Mouse (Mus musculus): Measurements from ENCODE around the gene Srsf12. TPM values are rescaled to one million over a fixed set of nuclear protein-coding genes. Genes with fewer than 3 reads are reported as not detected.

Gene Srsf12
- 0.15 TPM in 1 of 2 replicates, not detected in the other for polyA plus RNA-seq (2012; rRNA removed)

GRCm38 (mm10) chr4:33208881-33209841 lies at the start of gene Srsf12:
Gene Srsf12 (plus strand): TSS chr4:33208991.
- peaks cover 14% of the 10 kb centered on the region for H3K4me1 ChIP-seq (ENCODE audit: control insufficient read depth, insufficient read depth, insufficient read length, low read length)
- no peak within 1 kb of the TSS for H3K27ac ChIP-seq (ENCODE audit: insufficient read depth, low read depth, low read length)
- TF ChIP-seq POLR2A (IDR thresholded peaks at IDR 0.05; ENCODE audit: low read depth, low read length): no peak
- no peak for TF ChIP-seq CTCF (IDR thresholded peaks at IDR 0.05; ENCODE audit: extremely low read depth, insufficient read length, insufficient replicate concordance, low read depth, low read length)
- peaks cover 9% of the 10 kb centered on the region; the same call in 1 of the 2 replicates for H3K27me3 ChIP-seq (ENCODE audit: control insufficient read depth, insufficient read depth, low read length)
- H3K4me3 ChIP-seq (ENCODE audit: low read depth, low read length): peak within 1 kb of the TSS; percentile 63
- 3% methylated on average over 65 of the region's 65 CpGs for WGBS
- no peaks in the 10 kb centered on the region for H3K36me3 ChIP-seq (ENCODE audit: control insufficient read depth, insufficient read depth, low read length)

- Histone ChIP-seq H3K4me1 (ENCODE audit: control insufficient read depth, insufficient read depth, insufficient read length, low read length) (no peaks in the 10 kb centered on the region), H3K4me3 (ENCODE audit: low read depth, low read length) (no peak overlapping the region), H3K27me3 (ENCODE audit: control insufficient read depth, insufficient read depth, low read length) (no peaks in the 10 kb centered on the region), H3K36me3 (ENCODE audit: control insufficient read depth, insufficient read depth, low read length) (no peaks in the 10 kb centered on the region; the same call in 1 of the 2 replicates), H3K27ac (ENCODE audit: insufficient read depth, low read depth, low read length) (no peak overlapping the region)
- 85% methylated on average over 5 of the region's 5 CpGs for WGBS
- no peak for TF ChIP-seq CTCF (IDR thresholded peaks at IDR 0.05; ENCODE audit: extremely low read depth, insufficient read length, insufficient replicate concordance, low read depth, low read length)
- TF ChIP-seq POLR2A (IDR thresholded peaks at IDR 0.05; ENCODE audit: low read depth, low read length): no peak
These were observed 25.3 kb upstream of the Srsf12 start for GRCm38 (mm10) chr4:33183477-33183876.

DNA sequence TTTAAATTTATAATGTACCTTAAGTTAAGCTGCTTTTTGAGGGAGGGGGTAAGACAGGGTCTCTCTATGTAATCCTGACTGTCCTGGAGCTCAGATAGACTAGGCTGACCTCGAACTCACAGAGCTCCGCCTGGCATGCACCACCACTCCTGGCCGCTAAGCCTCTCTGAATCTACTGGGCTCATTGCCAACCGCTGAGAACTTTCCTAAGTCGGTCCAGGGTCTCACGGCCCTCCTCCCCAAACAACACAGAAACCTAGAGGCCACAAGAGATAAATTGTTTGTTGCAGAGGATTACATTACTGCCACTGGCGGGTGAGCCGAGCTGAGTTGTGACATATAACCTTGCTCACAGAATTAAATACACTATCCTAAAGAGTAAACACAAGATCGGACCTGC lies 20.6 kb upstream of the Srsf12 start:
- H3K36me3 ChIP-seq (ENCODE audit: control insufficient read depth, insufficient read depth, low read length): no peaks in the 10 kb centered on the region
- peaks cover 2% of the 10 kb centered on the region; the same call in 1 of the 2 replicates for H3K27me3 ChIP-seq (ENCODE audit: control insufficient read depth, insufficient read depth, low read length)
- WGBS: 14% methylated on average over 9 of the region's 9 CpGs
- no peak overlapping the region for H3K27ac ChIP-seq (ENCODE audit: insufficient read depth, low read depth, low read length)
- H3K4me1 ChIP-seq (ENCODE audit: control insufficient read depth, insufficient read depth, insufficient read length, low read length): no peaks in the 10 kb centered on the region; the same call in 1 of the 2 replicates
- TF ChIP-seq POLR2A (IDR thresholded peaks at IDR 0.05; ENCODE audit: low read depth, low read length): no peak
- TF ChIP-seq CTCF (IDR thresholded peaks at IDR 0.05; ENCODE audit: extremely low read depth, insufficient read length, insufficient replicate concordance, low read depth, low read length): no peak; the same call in 1 of the 2 replicates
- H3K4me3 ChIP-seq (ENCODE audit: low read depth, low read length): no peak overlapping the region

DNA sequence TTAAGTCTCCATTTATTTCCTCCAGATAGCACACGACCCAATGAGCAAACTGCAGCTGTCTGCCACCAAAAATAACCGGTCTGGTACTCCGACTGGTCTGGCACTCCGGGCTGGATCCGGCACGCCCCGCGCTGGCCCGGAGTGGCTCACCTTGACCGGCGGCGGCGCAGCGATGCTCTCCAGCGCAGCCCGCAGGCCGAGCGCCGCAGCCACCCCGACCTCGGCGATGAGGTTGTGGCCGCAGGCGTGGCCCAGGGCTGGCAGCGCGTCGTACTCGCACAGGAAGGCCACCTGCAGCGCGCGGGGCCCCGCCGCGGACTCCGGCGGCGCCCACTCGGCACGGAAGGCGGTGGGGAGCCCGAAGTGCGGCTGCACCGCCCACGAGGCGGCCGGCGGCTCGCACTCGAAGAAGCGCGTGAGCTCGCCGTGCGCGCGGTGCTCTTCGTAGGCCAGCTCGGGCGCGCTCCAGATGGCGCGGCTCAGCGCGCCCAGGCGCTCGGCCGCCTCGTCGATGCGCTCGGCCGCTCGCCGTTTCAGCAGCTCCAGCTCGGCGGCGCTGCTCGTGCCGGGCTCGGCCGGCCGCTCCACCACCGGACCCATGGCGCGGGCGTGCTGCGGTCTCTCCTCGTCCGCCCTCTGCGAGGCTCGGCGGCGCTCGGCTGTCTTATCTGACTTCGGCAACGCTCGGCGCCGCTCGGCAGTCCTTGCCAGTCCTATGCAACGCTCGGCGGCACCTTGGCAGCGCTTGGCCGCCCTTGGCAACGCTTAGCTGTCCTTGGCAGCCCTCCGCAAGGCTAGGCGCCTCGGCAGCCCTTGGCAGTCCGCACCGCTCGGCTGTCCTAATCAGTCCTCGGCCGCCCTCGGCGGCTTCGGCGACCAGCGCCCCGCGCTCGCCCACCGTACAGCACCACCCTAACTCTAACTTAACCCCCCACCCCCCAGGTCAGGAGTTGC lies 19.7 kb upstream of the Srsf12 start:
- Histone ChIP-seq H3K4me1 (ENCODE audit: control insufficient read depth, insufficient read depth, insufficient read length, low read length) (no peaks in the 10 kb centered on the region; the same call in 1 of the 2 replicates), H3K4me3 (ENCODE audit: low read depth, low read length) (peak overlapping the region; percentile 77), H3K27ac (ENCODE audit: insufficient read depth, low read depth, low read length) (peak overlapping the region; percentile 38), H3K36me3 (ENCODE audit: control insufficient read depth, insufficient read depth, low read length) (no peaks in the 10 kb centered on the region), H3K27me3 (ENCODE audit: control insufficient read depth, insufficient read depth, low read length) (peaks cover 2% of the 10 kb centered on the region; the same call in 1 of the 2 replicates)
- under 1% methylated on average over 122 of the region's 123 CpGs for WGBS
- TF ChIP-seq CTCF (IDR thresholded peaks at IDR 0.05; ENCODE audit: extremely low read depth, insufficient read length, insufficient replicate concordance, low read depth, low read length) (peak; percentile 22; the same call in 1 of the 2 replicates), POLR2A (IDR thresholded peaks at IDR 0.05; ENCODE audit: low read depth, low read length) (no peak)

DNA sequence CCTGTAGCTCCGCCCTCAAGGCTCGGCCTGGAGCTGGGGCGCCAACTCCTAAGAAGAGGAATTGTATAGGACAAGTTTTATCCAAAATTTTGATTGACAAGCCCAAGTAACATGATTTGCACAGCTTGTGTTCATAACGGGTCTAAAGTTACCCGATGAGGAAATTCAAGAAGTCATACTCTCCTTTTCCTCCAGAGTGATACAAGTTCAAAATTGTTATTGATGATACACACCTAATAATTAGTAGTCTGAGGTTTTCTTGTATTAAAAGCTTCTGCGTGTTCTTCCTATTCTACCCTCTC lies 19.1 kb upstream of the Srsf12 start, which contains the start of gene Pm20d2:
Gene Pm20d2, minus strand, starts transcription at position 3 of the 302 bp plus-strand sequence.
- Histone ChIP-seq H3K4me1 (ENCODE audit: control insufficient read depth, insufficient read depth, insufficient read length, low read length) (no peaks in the 10 kb centered on the region; the same call in 1 of the 2 replicates), H3K27me3 (ENCODE audit: control insufficient read depth, insufficient read depth, low read length) (peaks cover 2% of the 10 kb centered on the region; the same call in 1 of the 2 replicates), H3K4me3 (ENCODE audit: low read depth, low read length) (peak within 1 kb of the TSS; percentile 77), H3K36me3 (ENCODE audit: control insufficient read depth, insufficient read depth, low read length) (no peaks in the 10 kb centered on the region), H3K27ac (ENCODE audit: insufficient read depth, low read depth, low read length) (peak within 1 kb of the TSS; percentile 38)
- TF ChIP-seq POLR2A (IDR thresholded peaks at IDR 0.05; ENCODE audit: low read depth, low read length) (no peak), CTCF (IDR thresholded peaks at IDR 0.05; ENCODE audit: extremely low read depth, insufficient read length, insufficient replicate concordance, low read depth, low read length) (no peak)
- 13% methylated on average over 6 of the region's 6 CpGs for WGBS

GRCm38 (mm10) chr4:33198117-33198516 lies 10.7 kb upstream of the Srsf12 start:
- WGBS: 25% methylated on average over 2 of the region's 2 CpGs
- TF ChIP-seq POLR2A (IDR thresholded peaks at IDR 0.05; ENCODE audit: low read depth, low read length) (no peak), CTCF (IDR thresholded peaks at IDR 0.05; ENCODE audit: extremely low read depth, insufficient read length, insufficient replicate concordance, low read depth, low read length) (no peak)
- no peaks in the 10 kb centered on the region for H3K4me1 ChIP-seq (ENCODE audit: control insufficient read depth, insufficient read depth, insufficient read length, low read length)
- H3K4me3 ChIP-seq (ENCODE audit: low read depth, low read length): no peak overlapping the region
- H3K27ac ChIP-seq (ENCODE audit: insufficient read depth, low read depth, low read length): no peak overlapping the region
- H3K36me3 ChIP-seq (ENCODE audit: control insufficient read depth, insufficient read depth, low read length): no peaks in the 10 kb centered on the region
- H3K27me3 ChIP-seq (ENCODE audit: control insufficient read depth, insufficient read depth, low read length): 0 out of 2 replicates have a peak, but pooled peaks cover 3% of the 10 kb centered on the region
